Mouse (Mus musculus): ENCODE data around the gene Trim41. TPM values are rescaled to one million over a fixed set of nuclear protein-coding genes. Genes with fewer than 3 reads are reported as not detected.

Trim41 gene
- polyA plus RNA-seq (2012; rRNA removed), result 41.2 and 55.9 TPM in 2 replicates

DNA sequence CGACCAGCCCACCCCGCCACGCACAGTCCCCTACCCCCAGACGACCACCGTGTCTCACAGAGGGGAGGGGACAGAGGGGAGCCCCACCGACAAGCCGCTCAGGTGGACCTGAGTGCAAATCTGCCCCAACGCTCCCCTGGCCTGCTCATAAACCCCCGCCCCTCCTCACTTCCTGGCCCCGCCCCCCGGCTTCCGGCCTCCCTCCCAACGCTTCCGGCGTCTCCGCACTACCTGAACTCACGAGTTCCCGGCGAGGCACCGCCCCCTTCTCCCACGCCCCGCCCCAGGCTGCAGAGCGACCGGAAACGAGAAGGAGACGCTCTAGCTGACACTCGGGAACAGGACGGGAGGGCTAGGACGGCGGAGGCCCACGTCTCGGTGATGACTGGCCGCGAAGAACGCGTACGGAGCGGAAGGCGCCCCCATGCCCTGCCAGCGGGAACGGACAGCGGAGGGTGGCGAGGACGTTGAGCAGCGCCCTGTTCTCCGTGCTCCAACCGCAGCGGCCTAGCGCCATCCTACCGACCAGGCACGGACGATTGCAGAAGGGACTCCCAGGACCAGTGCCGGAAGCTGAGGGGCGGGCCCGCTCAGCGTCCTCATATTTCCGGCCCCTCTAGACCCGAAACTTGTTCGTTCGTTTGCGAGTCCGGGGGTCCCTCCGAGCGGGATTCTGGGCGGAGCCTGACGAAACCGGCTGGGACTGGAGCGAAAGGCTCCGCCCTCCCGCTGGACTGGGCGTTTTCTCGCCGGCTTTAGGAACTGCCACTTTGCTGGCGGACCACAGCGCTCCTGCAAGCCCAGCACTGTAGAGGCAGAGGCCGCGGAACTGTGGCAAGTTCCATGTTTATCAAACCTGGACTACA is at the start of gene Trim41:
Gene Trim41 (minus strand): TSS at position 554 of the 866 bp plus-strand sequence.

GRCm38 (mm10) chr11:48825979-48826751 is 9.0 kb upstream of the Trim41 start, which contains the start of the genes Trim7 and Gm12184:
Trim7 (plus strand) TSS chr11:48826140.
Gm12184 (minus strand) TSS chr11:48826655.

GRCm38 (mm10) chr11:48799921-48800701 is 17.0 kb downstream of the Trim41 start, which contains the start of gene Rack1:
Rack1 (plus strand) TSS chr11:48800332.

Other genes starting within 250 kb of the Trim41 start
- 1,363 and 1,952 TPM in 2 replicates for gene Rack1, start 17.0 kb downstream of the Trim41 start, polyA plus RNA-seq (2012; rRNA removed)
- gene Trim7, start 8.8 kb upstream of the Trim41 start, polyA plus RNA-seq (2012; rRNA removed), result 1.3 and 1.5 TPM in 2 replicates
- gene Gm12184, start 9.3 kb upstream of the Trim41 start, polyA plus RNA-seq (2012; rRNA removed), result 24.0 and 57.0 TPM in 2 replicates
- 1.5 and 2.2 TPM in 2 replicates for gene Irgm1, start 54.3 kb upstream of the Trim41 start, polyA plus RNA-seq (2012; rRNA removed)
- gene Gm5431, start 84.9 kb upstream of the Trim41 start, polyA plus RNA-seq (2012; rRNA removed), result 0.12 and 0.13 TPM in 2 replicates
- 0.58 and 1.1 TPM in 2 replicates for gene Psme2b, start 128.8 kb upstream of the Trim41 start, polyA plus RNA-seq (2012; rRNA removed)
- 0.02 and 0.06 TPM in 2 replicates for gene Olfr56, start 161.5 kb upstream of the Trim41 start, polyA plus RNA-seq (2012; rRNA removed)
- gene 9930111J21Rik1, start 162.0 kb upstream of the Trim41 start, polyA plus RNA-seq (2012; rRNA removed), result 0.18 and 0.27 TPM in 2 replicates
- gene Gm12185, start 174.9 kb upstream of the Trim41 start, polyA plus RNA-seq (2012; rRNA removed), result not detected in 2 replicates
- gene Tgtp1, start 176.8 kb upstream of the Trim41 start, polyA plus RNA-seq (2012; rRNA removed), result not detected in 2 replicates
- gene 9930111J21Rik2, start 233.9 kb upstream of the Trim41 start, polyA plus RNA-seq (2012; rRNA removed), result 0.10 and 0.29 TPM in 2 replicates
- gene Tgtp2, start 246.9 kb upstream of the Trim41 start, polyA plus RNA-seq (2012; rRNA removed), result not detected in 2 replicates

All from central nervous system, embryonic 11.5 days (tissue).